Mouse (Mus musculus) ES-Bruce4 (cell line): ENCODE measurements around the gene Tmem175. TPM values are rescaled to one million over a fixed set of nuclear protein-coding genes. Genes with fewer than 3 reads are reported as not detected.

Source experiments
- H3K27ac ChIP-seq: 2 replicates; pipeline ENCODE4 v1.5.1; 2012; ENCODE audit warnings: low read length, inconsistent platforms; ENCODE audit not compliant: insufficient read depth
- H3K27me3 ChIP-seq: 2 replicates; pipeline ENCODE4 v1.6.1; 2012; ENCODE audit warnings: mild to moderate bottlenecking, low read length, inconsistent platforms; ENCODE audit not compliant: control insufficient read depth, poor library complexity, insufficient read depth, severe bottlenecking
- H3K36me3 ChIP-seq: 2 replicates; pipeline ENCODE4 v1.6.1; 2012; ENCODE audit warnings: inconsistent platforms, mild to moderate bottlenecking, low read length, moderate library complexity; ENCODE audit not compliant: control insufficient read depth, poor library complexity, insufficient read depth, severe bottlenecking
- H3K4me1 ChIP-seq: one replicate; pipeline ENCODE4 v1.8.1; 2011; ENCODE audit warnings: low read length; ENCODE audit not compliant: control insufficient read depth, insufficient read depth
- H3K4me3 ChIP-seq: 2 replicates; pipeline ENCODE4 v1.5.1; 2011; ENCODE audit warnings: low read depth, mild to moderate bottlenecking, low read length
- H3K9ac ChIP-seq: 2 replicates; pipeline ENCODE4 v1.6.1; 2012; ENCODE audit warnings: low read depth, mild to moderate bottlenecking, inconsistent platforms; ENCODE audit not compliant: poor library complexity, severe bottlenecking
- H3K9me3 ChIP-seq: replicated peaks from 2 replicates; pipeline ENCODE4 v1.6.1; 2012; ENCODE audit warnings: mild to moderate bottlenecking, low read length, inconsistent platforms; ENCODE audit not compliant: control insufficient read depth, poor library complexity, insufficient read depth, severe bottlenecking
- CTCF ChIP-seq: IDR thresholded peaks from one replicate; pipeline ENCODE4 v1.8.1; 2011; ENCODE audit warnings: low read depth, low read length
- EP300 ChIP-seq: IDR thresholded peaks from 2 replicates; pipeline ENCODE4 v1.6.1; 2011; ENCODE audit warnings: low read depth, low read length; ENCODE audit not compliant: insufficient read depth
- POLR2A ChIP-seq: IDR thresholded peaks from one replicate; pipeline ENCODE4 v1.8.1; 2011; ENCODE audit warnings: low read length; ENCODE audit not compliant: insufficient read depth
- polyA plus RNA-seq: library from polyadenylated mRNA; stranded (reverse); fragments of >200 nt; gene quantifications from 2 replicates; pipeline ENCODE4 v1.2.4, GENCODE M21; 2011; ENCODE audit warnings: low read depth; ENCODE audit not compliant: missing spikeins, insufficient read depth, insufficient read length

The Tmem175 gene
- polyA plus RNA-seq, 1 experiment: 19.7 TPM

GRCm38 (mm10) chr5:108667370-108667769, 37.8 kb downstream of the Tmem175 start:
- Histone ChIP-seq H3K27me3 (no peaks in the 10 kb centered on the region), H3K27ac (no peak overlapping the region), H3K4me3 (no peak overlapping the region), H3K9ac (no peak overlapping the region), H3K9me3 (no peaks in the 10 kb centered on the region), H3K36me3 (no peaks in the 10 kb centered on the region), H3K4me1 (peaks cover 2% of the 10 kb centered on the region)
- TF ChIP-seq CTCF (no peak), POLR2A (no peak), EP300 (no peak)

GRCm38 (mm10) chr5:108668387-108668932, 38.9 kb downstream of the Tmem175 start:
- Histone ChIP-seq H3K27ac (peak overlapping the region; percentile 24), H3K9ac (peak overlapping the region; percentile 84), H3K27me3 (no peaks in the 10 kb centered on the region), H3K9me3 (no peaks in the 10 kb centered on the region), H3K4me1 (peaks cover 2% of the 10 kb centered on the region), H3K4me3 (peak overlapping the region; percentile 76), H3K36me3 (no peaks in the 10 kb centered on the region)
- TF ChIP-seq EP300 (no peak), CTCF (no peak), POLR2A (no peak)

- Histone ChIP-seq H3K27ac (peak within 1 kb of the TSS; percentile 24), H3K4me1 (peaks cover 2% of the 10 kb centered on the region), H3K9me3 (no peaks in the 10 kb centered on the region), H3K27me3 (no peaks in the 10 kb centered on the region), H3K9ac (peak within 1 kb of the TSS; percentile 84), H3K4me3 (peak within 1 kb of the TSS; percentile 76), H3K36me3 (no peaks in the 10 kb centered on the region)
- no peak for TF ChIP-seq CTCF
- TF ChIP-seq EP300: no peak
- TF ChIP-seq POLR2A: no peak
These were observed 39.7 kb downstream of the Tmem175 start, which contains the start of gene Dgkq for GRCm38 (mm10) chr5:108668977-108669936. Gene Dgkq, minus strand, starts transcription at chr5:108669672.

DNA sequence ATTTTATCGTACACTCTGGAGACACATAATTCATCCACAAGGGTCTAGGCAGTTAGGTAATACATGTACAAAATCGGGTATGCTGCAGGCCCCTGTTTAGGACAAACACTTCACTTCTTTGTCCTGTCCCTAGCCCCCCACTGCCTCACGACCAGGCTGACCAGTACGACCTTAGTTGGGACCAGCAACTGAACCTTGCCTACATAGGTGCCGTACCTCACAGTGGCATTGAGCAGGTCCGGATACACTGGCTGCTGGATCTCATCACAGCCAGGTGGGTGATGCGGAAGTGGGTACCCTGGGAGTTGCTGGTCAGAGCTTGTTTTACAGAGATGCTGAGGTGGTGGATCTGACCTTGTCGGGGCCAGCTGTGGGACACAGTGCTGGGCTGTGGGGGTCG, 40.4 kb downstream of the Tmem175 start:
- Histone ChIP-seq H3K9ac (peak overlapping the region; percentile 84), H3K27me3 (no peaks in the 10 kb centered on the region), H3K4me3 (peak overlapping the region; percentile 76), H3K4me1 (peaks cover 2% of the 10 kb centered on the region), H3K36me3 (no peaks in the 10 kb centered on the region), H3K9me3 (no peaks in the 10 kb centered on the region), H3K27ac (no peak overlapping the region)
- TF ChIP-seq CTCF (no peak), EP300 (no peak), POLR2A (no peak)

DNA sequence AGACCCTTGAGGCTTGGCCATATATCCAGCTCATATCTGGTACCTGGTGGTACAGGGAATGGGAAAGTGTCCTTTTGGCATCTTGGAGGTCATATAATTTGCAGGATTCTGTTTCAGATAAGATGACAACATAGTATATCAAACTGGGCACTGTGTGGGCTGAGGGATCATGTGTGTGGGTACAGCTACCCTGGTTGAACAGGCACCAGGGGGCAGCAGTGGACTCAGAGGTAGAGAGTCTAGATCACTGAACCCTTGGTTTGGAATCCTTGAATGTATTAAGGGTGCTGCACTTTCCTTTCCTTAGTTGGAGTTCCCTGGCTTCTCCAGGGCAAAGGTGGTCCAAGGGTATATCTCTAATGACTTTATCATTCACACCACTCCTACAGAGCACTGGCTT, 41.2 kb downstream of the Tmem175 start:
- no peak overlapping the region for H3K9ac ChIP-seq
- H3K36me3 ChIP-seq: no peaks in the 10 kb centered on the region

GRCm38 (mm10) chr5:108671757-108672156, 42.2 kb downstream of the Tmem175 start:
- H3K36me3 ChIP-seq: no peaks in the 10 kb centered on the region
- H3K27me3 ChIP-seq: no peaks in the 10 kb centered on the region
- no peak for TF ChIP-seq POLR2A
- TF ChIP-seq EP300: no peak
- TF ChIP-seq CTCF: peak; percentile 53
- no peak overlapping the region for H3K27ac ChIP-seq
- no peak overlapping the region for H3K4me3 ChIP-seq
- no peaks in the 10 kb centered on the region for H3K9me3 ChIP-seq
- H3K9ac ChIP-seq: no peak overlapping the region
- peaks cover 2% of the 10 kb centered on the region for H3K4me1 ChIP-seq

More for the DNA sequence above, 41.2 kb downstream of the Tmem175 start:
- Histone ChIP-seq H3K27ac (no peak overlapping the region), H3K4me3 (no peak overlapping the region), H3K9me3 (no peaks in the 10 kb centered on the region), H3K4me1 (peaks cover 2% of the 10 kb centered on the region), H3K27me3 (no peaks in the 10 kb centered on the region)
- TF ChIP-seq POLR2A (no peak), EP300 (no peak), CTCF (peak; percentile 51)
